Mouse (Mus musculus) T-cell, adult 2 months (primary cell): ENCODE data around the gene Mob1a.

Experiments
- DNase-seq: peaks from one replicate; pipeline ENCODE4 v3.0.0; 2022; ENCODE audit warnings: low spot score

Mob1a gene

GRCm38 (mm10) chr6:83325525-83326393, at the start of gene Mob1a, which contains the start of gene Mthfd2:
Gene Mob1a, plus strand, starts transcription at chr6:83326016.
Gene Mthfd2, minus strand, starts transcription at chr6:83325908.
- peak; percentile 94 for DNase-seq

GRCm38 (mm10) chr6:83277151-83277550, 48.7 kb upstream of the Mob1a start:
- no peak for DNase-seq

- peak; percentile 36 for DNase-seq
These were observed 46.9 kb upstream of the Mob1a start for GRCm38 (mm10) chr6:83278881-83279280.

- DNase-seq, result peak; percentile 24
These were observed 45.4 kb upstream of the Mob1a start for GRCm38 (mm10) chr6:83280256-83280955.

GRCm38 (mm10) chr6:83300447-83301229, 25.2 kb upstream of the Mob1a start:
- DNase-seq, result no peak

GRCm38 (mm10) chr6:83301294-83301693, 24.5 kb upstream of the Mob1a start:
- DNase-seq, result no peak

GRCm38 (mm10) chr6:83302264-83302663, 23.6 kb upstream of the Mob1a start:
- no peak for DNase-seq

- peak; percentile 23 for DNase-seq
These were observed 16.8 kb upstream of the Mob1a start for GRCm38 (mm10) chr6:83309017-83309416.

- no peak for DNase-seq
These were observed 14.6 kb upstream of the Mob1a start for GRCm38 (mm10) chr6:83311206-83311605.

- DNase-seq, result no peak
These were observed 13.8 kb upstream of the Mob1a start for GRCm38 (mm10) chr6:83312021-83312420.

GRCm38 (mm10) chr6:83312514-83312913, 13.3 kb upstream of the Mob1a start:
- peak; percentile 62 for DNase-seq

- DNase-seq, result no peak
These were observed 10.5 kb upstream of the Mob1a start for GRCm38 (mm10) chr6:83315293-83315692.

- DNase-seq, result no peak
These were observed 9.8 kb upstream of the Mob1a start for GRCm38 (mm10) chr6:83316022-83316421.

- peak; percentile 88 for DNase-seq
These were observed 8.6 kb upstream of the Mob1a start for GRCm38 (mm10) chr6:83317108-83317741.

- DNase-seq, result peak; percentile 16
These were observed 3.9 kb upstream of the Mob1a start for GRCm38 (mm10) chr6:83321927-83322326.

- no peak for DNase-seq
These were observed 3.0 kb upstream of the Mob1a start for GRCm38 (mm10) chr6:83322794-83323193.

GRCm38 (mm10) chr6:83323652-83324419, 2.0 kb upstream of the Mob1a start:
- no peak for DNase-seq

GRCm38 (mm10) chr6:83326394-83326736, 549 bp downstream of the Mob1a start:
- no peak for DNase-seq

GRCm38 (mm10) chr6:83326761-83327160, 945 bp downstream of the Mob1a start:
- DNase-seq, result no peak

GRCm38 (mm10) chr6:83327591-83328190, 1.9 kb downstream of the Mob1a start:
- DNase-seq, result no peak

- no peak for DNase-seq
These were observed 15.6 kb downstream of the Mob1a start for GRCm38 (mm10) chr6:83341387-83341786.
